Mouse (Mus musculus) small intestine, adult 2 months (tissue): Measurements from ENCODE around the gene Glt6d1. TPM values are rescaled to one million over a fixed set of nuclear protein-coding genes. Genes with fewer than 3 reads are reported as not detected.

ENCODE experiments used
- H3K27ac ChIP-seq: fragments of 200-500 bp; 2 replicates; pipeline ENCODE4 v1.5.1; 2012; ENCODE audit warnings: low read depth, low read length, control low read depth, inconsistent platforms; ENCODE audit not compliant: insufficient read depth
- H3K27me3 ChIP-seq: fragments of 200-500 bp; 2 replicates; pipeline ENCODE4 v1.6.1; 2012; ENCODE audit warnings: mild to moderate bottlenecking, moderate library complexity, low read length, inconsistent platforms; ENCODE audit not compliant: control insufficient read depth, insufficient read depth
- H3K36me3 ChIP-seq: fragments of 200-500 bp; 2 replicates; pipeline ENCODE4 v1.6.1; 2012; ENCODE audit warnings: mild to moderate bottlenecking, low read length, control low read depth, inconsistent platforms; ENCODE audit not compliant: control insufficient read depth, insufficient read depth
- H3K4me1 ChIP-seq: fragments of 200-500 bp; 2 replicates; pipeline ENCODE4 v1.6.1; 2012; ENCODE audit warnings: low read length, inconsistent platforms, mixed read lengths; ENCODE audit not compliant: control insufficient read depth, insufficient read depth, insufficient read length
- H3K4me3 ChIP-seq: fragments of 200-500 bp; 2 replicates; pipeline ENCODE4 v1.5.1; 2012; ENCODE audit warnings: low read depth, mild to moderate bottlenecking, control low read depth, inconsistent platforms, low read length, moderate library complexity
- CTCF ChIP-seq: fragments of 200-500 bp; IDR thresholded peaks from 2 replicates; pipeline ENCODE4 v1.5.1; 2012; ENCODE audit warnings: low read depth, mild to moderate bottlenecking, control low read depth, inconsistent platforms, low read length, moderate library complexity, mixed read lengths; ENCODE audit not compliant: insufficient replicate concordance, insufficient read length; ENCODE audit errors: extremely low read depth
- POLR2A ChIP-seq: fragments of 200-500 bp; IDR thresholded peaks from 2 replicates; pipeline ENCODE4 v1.6.1; 2012; ENCODE audit warnings: low read depth, mild to moderate bottlenecking, control low read depth, inconsistent platforms, low read length, moderate library complexity
- WGBS: fragments of 180-500 bp; shearing (Covaris S2); methylation state at CpG from one replicate; pipeline ENCODE4 v1.1.7; 2018; 5-methylcytosine and 5-hydroxymethylcytosine counted together
- polyA plus RNA-seq: library from polyadenylated mRNA; depleted of rRNA; stranded (reverse); fragments of >200 nt; gene quantifications from 2 replicates; pipeline ENCODE4 v1.2.3, GENCODE M21; 2012

The Glt6d1 gene
- polyA plus RNA-seq, 1 experiment = not detected

DNA sequence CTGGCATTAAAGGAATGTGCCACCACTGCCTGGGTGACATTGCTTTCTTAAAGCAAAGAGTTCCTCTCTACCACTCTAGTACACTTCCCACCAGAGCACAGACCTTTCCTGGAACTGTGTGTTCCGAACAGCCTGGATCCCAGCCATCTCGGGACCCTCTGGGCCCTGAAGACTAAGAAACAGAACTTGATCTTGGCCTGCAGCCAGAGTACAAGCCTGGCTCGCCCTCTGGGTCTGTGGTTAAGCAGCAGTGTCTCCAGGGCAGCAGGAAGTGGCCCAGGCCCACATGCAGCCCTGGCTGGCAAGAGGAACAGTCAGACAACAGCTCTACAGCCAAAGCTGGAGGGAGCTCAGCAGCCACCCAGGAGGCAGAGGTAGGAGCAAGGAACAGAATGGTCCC is 37.0 kb upstream of the Glt6d1 start:
- Histone ChIP-seq H3K4me1 (no peaks in the 10 kb centered on the region), H3K27me3 (no peaks in the 10 kb centered on the region), H3K4me3 (no peak overlapping the region), H3K27ac (no peak overlapping the region), H3K36me3 (no peaks in the 10 kb centered on the region)
- no peak for TF ChIP-seq POLR2A
- TF ChIP-seq CTCF = no peak
- WGBS = 25% methylated on average over 3 of the region's 3 CpGs

- Histone ChIP-seq H3K27me3 (no peaks in the 10 kb centered on the region), H3K36me3 (no peaks in the 10 kb centered on the region), H3K4me1 (no peaks in the 10 kb centered on the region), H3K4me3 (no peak overlapping the region), H3K27ac (no peak overlapping the region)
- 12% methylated on average over 4 of the region's 4 CpGs for WGBS
- TF ChIP-seq POLR2A (no peak), CTCF (peak; percentile 75)
These were observed 34.7 kb upstream of the Glt6d1 start for GRCm38 (mm10) chr2:25850330-25850729.

DNA sequence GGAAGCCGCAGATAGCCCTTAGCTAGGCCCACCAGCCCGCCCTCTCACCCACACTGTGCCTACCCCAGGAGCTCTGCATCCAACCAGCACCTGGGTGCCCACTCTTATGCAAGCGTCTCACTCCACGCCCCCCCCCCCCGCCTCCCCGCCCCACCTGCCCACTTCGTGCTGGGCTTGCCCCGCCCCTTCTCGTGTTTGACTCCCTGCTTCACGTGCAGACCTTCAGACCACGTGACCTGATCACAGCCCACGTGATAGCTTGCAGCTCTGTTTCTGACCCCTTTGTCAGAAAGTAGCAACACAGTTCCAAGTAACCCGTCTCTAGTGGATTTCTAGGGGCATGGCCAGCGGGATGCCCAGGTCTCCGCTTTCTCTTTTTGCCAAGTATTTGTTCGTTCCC is 31.6 kb upstream of the Glt6d1 start, which contains the start of gene Sohlh1:
Gene Sohlh1 (minus strand): TSS at position 23 of the 400 bp plus-strand sequence.
- Histone ChIP-seq H3K4me3 (no peak within 1 kb of the TSS), H3K27ac (no peak within 1 kb of the TSS), H3K36me3 (no peaks in the 10 kb centered on the region), H3K27me3 (no peaks in the 10 kb centered on the region), H3K4me1 (no peaks in the 10 kb centered on the region)
- TF ChIP-seq CTCF (no peak), POLR2A (no peak)
- WGBS = 69% methylated on average over 16 of the region's 16 CpGs

GRCm38 (mm10) chr2:25846516-25846915 is 30.9 kb upstream of the Glt6d1 start:
- Histone ChIP-seq H3K27me3 (no peaks in the 10 kb centered on the region), H3K4me1 (no peaks in the 10 kb centered on the region), H3K4me3 (no peak overlapping the region), H3K27ac (no peak overlapping the region), H3K36me3 (no peaks in the 10 kb centered on the region)
- TF ChIP-seq CTCF (no peak), POLR2A (no peak)
- 54% methylated on average over 8 of the region's 8 CpGs for WGBS

- Histone ChIP-seq H3K27ac (no peak overlapping the region), H3K4me3 (no peak overlapping the region), H3K4me1 (no peaks in the 10 kb centered on the region), H3K27me3 (no peaks in the 10 kb centered on the region), H3K36me3 (no peaks in the 10 kb centered on the region)
- WGBS = 82% methylated on average over 3 of the region's 3 CpGs
- TF ChIP-seq CTCF (no peak), POLR2A (no peak)
These were observed 28.4 kb upstream of the Glt6d1 start for GRCm38 (mm10) chr2:25844097-25844496.

GRCm38 (mm10) chr2:25842758-25843157 is 27.1 kb upstream of the Glt6d1 start:
- no peak overlapping the region for H3K4me3 ChIP-seq
- H3K4me1 ChIP-seq = no peaks in the 10 kb centered on the region
- no peak overlapping the region for H3K27ac ChIP-seq
- 69% methylated on average over 1 of the region's 1 CpGs for WGBS
- no peaks in the 10 kb centered on the region for H3K27me3 ChIP-seq
- no peaks in the 10 kb centered on the region for H3K36me3 ChIP-seq
- TF ChIP-seq POLR2A (no peak), CTCF (no peak)

DNA sequence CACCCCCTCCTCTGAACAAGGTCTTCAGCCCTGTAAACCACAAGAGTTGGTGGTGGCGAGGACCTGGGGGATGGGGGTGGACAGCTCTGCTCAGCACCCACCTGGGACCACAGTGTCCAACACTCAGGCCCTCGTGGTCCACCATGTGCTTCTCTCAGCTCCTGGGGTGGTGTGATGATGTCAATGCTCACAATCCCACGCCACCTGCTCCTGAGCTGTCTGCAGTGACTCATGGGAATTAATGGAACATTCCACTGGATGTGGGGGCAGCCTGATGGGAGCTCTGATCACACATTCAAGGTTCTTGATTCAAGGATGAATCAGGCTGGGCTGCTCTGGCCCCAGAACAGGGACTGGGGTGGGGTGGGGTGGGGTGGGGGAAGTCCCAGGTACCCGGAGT is 26.5 kb upstream of the Glt6d1 start:
- Histone ChIP-seq H3K36me3 (no peaks in the 10 kb centered on the region), H3K27me3 (no peaks in the 10 kb centered on the region), H3K27ac (no peak overlapping the region), H3K4me3 (no peak overlapping the region), H3K4me1 (no peaks in the 10 kb centered on the region)
- WGBS = 48% methylated on average over 4 of the region's 4 CpGs
- TF ChIP-seq POLR2A = no peak
- no peak for TF ChIP-seq CTCF

GRCm38 (mm10) chr2:25836291-25836690 is 20.6 kb upstream of the Glt6d1 start:
- 21% methylated on average over 5 of the region's 5 CpGs for WGBS
- H3K27me3 ChIP-seq = no peaks in the 10 kb centered on the region

More at GRCm38 (mm10) chr2:25836291-25836690, 20.6 kb upstream of the Glt6d1 start:
- no peak overlapping the region for H3K4me3 ChIP-seq
- H3K36me3 ChIP-seq = no peaks in the 10 kb centered on the region
- TF ChIP-seq POLR2A = no peak
- TF ChIP-seq CTCF = peak; percentile 88; the same call in 1 of the 2 replicates
- H3K4me1 ChIP-seq = no peaks in the 10 kb centered on the region
- no peak overlapping the region for H3K27ac ChIP-seq
